Mouse (Mus musculus): ENCODE data around the gene Il17rc.

The Il17rc gene

DNA sequence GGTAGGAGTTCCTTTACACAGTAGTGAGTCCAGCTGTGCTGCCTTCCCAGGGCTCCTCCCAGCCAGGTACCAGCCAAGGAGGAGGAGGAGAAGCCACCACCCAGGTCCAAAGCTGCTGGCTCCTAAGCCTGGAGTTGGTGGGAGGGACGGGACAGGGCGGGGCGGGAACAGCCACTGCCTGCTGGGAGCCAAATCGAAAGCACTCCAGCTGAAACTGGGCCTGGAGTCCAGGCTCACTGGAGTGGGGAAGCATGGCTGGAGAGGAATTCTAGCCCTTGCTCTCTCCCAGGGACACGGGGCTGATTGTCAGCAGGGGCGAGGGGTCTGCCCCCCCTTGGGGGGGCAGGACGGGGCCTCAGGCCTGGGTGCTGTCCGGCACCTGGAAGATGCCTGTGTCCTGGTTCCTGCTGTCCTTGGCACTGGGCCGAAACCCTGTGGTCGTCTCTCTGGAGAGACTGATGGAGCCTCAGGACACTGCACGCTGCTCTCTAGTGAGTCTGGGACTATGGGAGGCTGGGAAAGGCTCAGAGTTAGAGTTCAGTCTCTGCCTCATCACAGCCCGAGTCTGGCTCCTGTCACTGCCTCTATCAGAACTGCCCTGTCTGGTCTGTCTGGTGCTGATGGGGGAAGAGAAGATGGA, at the start of gene Il17rc:
TSS of gene Il17rc (plus strand) at position 131 of the 640 bp plus-strand sequence.
- in situ Hi-C loops (cut with MboI, MseI): no loop called here

DNA sequence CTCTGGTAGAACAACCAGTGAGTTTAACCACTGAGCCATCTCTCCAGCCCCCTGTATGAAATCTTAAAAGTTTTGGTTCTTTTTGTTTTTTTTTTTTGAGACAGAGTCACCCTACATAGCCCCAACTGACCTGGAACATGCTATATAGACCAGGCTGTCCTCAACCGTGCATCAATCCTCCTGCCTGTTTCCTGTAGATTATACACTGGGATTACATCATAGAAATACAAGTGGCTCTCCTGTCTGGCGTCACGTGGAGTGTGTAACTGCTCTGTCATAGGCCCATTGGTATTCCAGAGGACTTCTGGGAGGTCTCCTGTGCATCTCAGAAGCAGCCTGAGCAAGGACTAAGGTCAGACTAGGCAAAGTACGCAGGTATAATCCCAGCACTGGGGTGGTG, 48.2 kb upstream of the Il17rc start:
- in situ Hi-C loops (cut with MboI, MseI): no loop called here

DNA sequence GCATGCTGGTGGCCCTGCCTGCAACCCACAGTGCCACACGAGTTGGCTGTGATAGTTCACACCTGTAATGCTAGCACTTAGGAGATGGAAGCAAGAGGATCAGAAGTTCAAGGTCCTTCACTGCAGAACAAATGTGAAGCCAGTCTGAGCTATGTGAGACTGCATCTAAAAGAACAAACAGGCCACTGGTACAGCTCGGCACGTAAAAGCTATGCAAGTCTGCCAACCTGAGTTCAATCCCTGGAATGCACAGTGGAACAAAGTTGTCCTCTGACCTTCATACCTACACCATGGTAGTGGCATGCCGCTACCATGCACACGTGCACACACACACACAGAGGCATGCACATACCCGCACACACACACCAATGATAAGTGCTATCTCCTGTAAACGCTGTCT, 47.0 kb upstream of the Il17rc start:
- in situ Hi-C loops (cut with MboI, MseI): no loop called here

DNA sequence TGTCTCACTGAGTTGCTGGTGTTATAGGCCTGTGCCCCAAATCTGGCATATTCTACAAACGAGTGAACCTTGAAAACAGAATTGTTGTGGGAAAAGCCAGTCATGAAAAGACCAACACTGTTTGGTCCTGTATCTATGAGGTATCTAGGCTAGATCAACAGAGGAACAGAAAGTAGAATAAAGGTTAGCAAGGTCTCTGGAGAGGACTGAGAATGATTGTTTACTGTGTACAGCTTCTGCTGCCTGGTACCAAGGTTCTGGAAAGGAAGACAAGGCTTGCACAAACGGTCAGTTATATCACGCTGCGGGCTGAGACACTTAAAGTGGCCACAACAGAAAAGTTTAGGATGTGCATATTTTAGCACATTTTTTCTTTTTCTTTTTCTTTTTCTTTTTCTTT, 44.5 kb upstream of the Il17rc start:
- in situ Hi-C loops (cut with MboI, MseI): no loop called here

DNA sequence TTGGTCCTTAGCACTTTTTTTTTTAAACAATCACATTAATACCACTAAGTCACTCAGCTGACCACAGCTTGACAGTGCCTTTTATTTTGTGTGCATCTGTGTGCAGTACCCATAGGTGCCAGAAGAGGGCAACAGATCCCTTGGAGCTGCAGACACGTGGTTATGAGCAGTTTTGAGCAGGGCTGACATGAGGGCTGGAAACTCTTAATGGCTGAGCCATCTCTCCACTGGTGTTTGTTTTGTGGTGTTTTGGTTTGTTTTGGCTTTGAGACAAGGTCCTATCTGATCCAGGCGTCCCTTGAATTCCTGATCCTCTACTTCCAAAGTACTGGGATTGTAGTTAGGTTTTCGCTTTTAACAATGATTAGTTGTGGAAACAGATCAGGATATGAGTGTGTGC, 43.8 kb upstream of the Il17rc start:
- in situ Hi-C loops (cut with MboI, MseI): no loop called here

DNA sequence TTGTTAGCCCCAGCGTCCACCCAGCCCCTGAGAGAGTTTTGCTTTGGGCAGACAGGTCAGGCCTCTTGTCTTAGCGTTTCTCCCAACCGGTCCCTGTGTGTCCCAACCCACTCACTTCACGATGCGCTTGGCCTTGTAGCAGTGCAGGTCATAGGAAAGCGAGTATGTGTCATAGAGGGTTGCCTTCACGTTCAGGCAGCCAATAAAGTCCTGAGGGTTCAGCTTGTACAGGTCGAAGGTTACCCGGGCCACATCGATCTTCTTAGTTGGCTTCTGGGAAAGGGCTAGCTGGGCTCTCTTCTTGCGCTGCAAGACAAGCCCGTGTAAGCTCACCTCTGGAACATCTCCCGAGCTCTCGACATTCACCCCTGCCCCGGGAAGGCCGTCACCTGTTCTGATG, 43.2 kb upstream of the Il17rc start:
- in situ Hi-C loops (cut with MboI, MseI): no loop called here

DNA sequence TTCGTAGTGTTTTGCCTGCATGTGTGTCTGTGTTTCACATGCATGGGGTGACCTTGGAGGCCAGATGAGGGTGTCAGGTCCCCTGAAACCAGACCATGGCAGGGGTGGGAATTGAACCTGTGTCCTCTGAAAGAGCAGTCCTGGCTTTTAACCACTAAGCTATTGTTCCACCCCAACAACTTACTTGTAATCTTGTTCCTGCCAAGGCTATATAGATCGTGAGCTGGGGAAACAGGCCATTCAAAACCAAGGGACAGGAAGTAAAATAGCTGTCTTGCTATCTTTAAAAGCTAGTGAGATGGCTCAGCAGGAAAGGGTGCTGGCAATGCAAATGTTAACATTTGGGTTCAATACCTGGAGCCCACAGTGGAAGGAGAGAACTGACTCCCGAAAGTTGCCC, 41.3 kb upstream of the Il17rc start:
- in situ Hi-C loops (cut with MboI, MseI): no loop called here

DNA sequence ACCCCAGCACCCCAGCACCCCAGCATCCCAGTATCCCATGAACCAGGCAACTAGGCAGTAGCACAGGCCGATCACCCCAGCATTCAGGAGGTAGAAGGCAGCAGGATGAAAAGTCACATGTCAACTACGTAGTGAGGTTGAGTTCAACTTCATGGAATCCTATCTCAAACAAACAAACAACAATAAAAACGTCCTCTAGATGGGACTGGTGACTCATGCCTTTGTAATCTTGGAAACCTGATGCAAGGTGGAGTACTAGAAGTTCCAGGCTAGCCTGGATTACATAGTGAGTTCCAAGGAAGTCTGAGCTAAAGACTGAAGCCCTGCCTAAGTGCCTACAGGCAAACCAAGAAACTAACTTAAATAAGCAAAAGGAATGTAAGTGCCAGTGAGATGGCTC, 40.4 kb upstream of the Il17rc start:
- in situ Hi-C loops (cut with MboI, MseI): no loop called here

DNA sequence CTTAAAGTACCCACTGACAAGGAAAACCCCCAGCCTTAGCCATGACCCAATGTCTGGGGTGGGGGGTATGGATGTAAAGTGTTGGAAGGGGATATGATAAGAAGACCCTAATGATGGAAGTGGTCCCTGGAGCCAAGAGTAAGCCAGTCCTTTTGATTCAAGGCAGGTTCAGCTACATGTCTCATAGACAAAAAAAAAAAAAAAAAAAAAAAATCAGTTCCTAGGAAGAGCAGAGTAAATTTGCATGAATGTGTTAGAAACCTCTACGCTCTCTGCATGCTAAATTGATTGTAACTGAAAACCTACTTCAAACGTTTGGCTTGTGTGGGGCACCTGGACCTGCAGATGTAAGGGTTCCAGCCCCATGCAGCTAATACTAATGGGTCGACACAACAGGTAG, 39.4 kb upstream of the Il17rc start:
- in situ Hi-C loops (cut with MboI, MseI): no loop called here

DNA sequence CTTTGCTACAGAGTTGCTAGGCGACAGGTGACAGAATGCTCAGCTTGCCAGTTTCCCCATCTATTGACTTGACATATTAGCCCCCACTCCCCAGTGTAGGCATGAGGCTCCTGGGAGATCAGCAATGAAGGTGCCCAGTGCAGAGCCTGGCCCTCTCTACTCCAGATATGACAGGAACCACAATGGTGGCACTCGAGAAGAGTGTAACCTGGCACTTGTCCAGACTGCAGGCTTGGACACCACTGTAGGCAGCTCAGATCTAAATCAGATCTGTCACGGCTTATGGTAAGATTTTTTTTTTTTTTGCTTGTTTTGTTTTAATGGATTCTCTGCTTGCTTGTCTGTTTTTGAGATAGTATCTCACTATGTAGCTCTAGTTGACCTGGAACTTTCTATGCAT, 37.6 kb upstream of the Il17rc start:
- in situ Hi-C loops (cut with MboI, MseI): no loop called here

DNA sequence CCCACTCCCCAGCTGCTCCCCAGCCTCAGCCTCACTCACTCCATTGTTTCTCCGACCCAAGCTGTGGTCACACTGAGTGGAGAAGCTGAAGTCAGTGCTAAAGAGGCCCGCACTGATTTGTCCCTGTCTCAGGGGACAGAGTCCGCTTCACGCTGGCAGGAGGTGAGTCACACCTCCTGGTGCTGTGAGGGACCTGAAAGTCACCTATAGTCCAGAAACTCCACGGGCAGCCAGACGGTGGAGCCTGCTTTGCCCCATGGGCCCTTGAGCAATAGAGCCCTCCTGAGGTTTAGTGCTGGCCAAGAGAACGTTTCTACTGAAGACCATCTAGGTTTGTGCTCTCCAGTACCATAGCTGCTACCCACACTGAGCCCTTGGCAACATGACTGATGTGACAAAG, 36.5 kb upstream of the Il17rc start:
- in situ Hi-C loops (cut with MboI, MseI): no loop called here

DNA sequence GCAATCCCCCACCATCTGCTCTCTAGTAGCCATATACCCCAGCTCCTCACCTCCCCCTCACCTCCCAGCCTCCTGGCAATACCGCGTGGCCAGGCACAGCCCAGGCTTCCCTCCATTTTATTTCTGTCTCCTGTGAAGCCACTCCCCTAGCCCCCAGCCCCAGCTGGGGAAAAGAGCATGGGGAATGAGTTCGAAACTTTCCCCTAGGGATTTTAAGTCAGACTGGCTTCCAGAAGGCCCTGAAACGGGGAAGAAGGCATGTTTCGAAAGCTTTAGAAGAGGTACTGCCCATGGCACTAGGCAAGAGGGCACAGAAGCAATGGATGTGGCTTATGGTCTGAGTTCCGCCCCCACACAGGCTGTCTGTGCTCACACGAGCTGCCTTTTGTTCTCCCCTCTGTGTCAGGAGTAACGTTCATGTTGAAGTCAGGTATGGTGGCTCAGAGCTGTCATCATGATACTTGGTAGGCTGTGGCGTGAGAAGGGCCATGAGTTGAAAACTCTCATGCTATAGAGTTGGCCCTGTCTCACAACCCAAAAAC, 35.5 kb upstream of the Il17rc start, which contains the start of gene Cidec:
TSS of gene Cidec (minus strand) at position 97 of the 542 bp plus-strand sequence.
- in situ Hi-C loops (cut with MboI, MseI): no loop called here

DNA sequence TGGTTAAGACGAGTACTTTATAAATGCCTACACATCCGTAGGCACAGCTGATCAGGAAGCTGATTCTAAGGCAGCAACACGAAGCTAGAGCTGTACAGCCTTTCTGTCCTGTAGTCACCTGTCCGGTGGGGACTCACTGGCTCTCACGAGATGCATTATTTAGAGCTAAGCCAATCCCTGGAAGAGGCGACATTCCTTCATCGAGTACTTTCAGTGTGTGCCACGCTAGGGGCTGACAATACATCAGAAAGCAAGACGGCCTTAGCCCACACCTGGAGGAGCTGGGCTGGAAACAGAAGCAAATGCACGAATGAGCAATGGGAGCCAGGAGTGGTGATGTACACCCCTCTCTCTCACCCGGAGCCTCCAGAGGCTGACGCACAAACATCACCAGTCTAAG, 34.1 kb upstream of the Il17rc start:
- in situ Hi-C loops (cut with MboI, MseI): no loop called here

DNA sequence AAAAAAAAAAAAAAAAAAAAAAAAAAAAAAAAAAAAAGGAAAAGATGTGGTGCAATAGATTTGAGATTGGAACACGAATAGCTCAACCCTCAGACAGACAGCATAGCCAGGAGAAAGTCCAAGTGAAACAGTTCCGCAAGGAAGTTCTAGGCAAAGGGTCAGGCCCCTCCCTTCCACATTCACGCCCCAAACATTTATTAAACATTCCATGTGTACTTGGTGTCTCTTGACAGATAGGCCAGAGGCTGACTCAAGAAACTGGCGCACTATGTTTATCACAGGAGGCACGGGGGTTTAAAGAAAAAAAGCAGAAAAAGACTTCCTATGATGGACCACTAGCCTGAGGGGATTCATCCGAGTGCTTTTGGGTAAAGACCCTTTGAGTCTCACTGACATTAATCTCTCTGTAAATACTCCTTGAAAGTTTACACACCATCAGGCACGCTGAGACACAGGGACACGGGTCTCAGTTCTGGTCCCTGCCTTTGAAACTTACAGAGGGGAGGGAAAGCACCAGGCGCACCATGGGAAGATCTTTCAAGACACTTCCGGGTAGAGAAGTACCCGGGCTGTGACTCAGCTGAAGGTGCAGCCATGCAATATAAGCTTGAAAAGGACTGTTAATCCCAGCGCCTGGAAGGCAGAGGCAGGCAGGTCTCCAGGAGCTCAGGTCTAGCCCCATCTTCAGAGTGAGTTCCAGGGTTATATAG, 32.4 kb upstream of the Il17rc start:
- in situ Hi-C loops (cut with MboI, MseI): no loop called here

DNA sequence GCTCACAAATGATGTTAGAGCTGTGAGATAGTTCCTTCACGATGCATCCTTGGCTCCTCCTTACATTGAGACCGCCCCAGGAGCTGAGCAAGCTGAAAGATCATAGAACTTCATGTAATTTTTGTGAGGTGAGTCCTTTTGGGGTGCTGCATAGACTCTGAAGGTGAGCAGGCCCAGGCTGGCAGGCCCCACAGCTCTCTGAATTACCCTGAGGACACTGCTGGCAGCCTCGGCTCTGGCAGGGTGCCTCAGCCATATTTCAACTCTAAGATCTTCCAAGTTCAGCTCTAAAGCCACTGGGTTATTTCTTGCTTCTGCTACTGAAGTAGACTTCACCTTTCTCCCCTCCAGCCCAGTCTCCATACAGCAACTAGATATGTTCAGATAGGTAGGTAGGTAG, 30.5 kb upstream of the Il17rc start:
- in situ Hi-C loops (cut with MboI, MseI): no loop called here

DNA sequence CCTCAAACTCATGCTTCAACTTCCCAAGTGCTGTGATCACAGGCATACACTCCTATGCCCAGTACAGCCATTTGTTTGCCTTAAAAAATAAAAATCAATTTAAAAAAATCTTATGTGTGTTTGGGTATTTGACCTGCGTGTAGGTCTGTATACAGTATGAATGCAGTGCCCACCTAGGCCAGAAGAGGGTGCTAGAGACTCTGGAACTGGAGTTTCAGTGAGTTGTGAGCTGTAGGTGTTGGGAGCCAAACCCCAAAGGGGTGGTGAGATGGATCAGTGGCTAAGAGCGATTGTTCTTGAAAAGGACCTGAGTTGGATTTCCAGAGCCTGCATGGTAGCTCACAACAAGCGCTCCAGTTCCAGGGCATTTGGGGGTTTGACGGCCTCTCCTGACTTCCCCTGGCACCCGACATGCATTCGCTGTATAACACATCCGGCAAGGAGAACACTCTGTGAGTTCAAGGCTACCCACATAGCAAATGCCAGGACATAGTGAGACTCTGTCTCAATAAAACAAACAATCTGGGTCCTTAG, 30.0 kb upstream of the Il17rc start:
- in situ Hi-C loops (cut with MboI, MseI): no loop called here

DNA sequence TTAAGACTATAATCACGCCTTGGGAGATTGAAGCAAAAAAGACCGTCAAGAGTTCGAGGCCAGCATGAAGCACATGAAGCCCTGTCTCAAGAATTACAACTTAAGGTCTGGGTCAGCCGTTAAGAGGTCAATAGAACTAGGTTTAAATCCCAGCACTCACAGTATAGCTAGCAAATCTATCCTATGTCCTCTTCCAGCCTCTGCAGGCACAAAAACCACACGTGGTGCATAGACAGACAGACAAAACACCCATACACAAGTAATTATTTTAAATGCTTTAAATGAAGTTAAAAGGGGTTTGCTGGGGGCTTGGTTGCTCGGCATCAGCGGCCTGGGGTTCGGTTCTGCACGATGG, 29.2 kb upstream of the Il17rc start:
- in situ Hi-C loops (cut with MboI, MseI): no loop called here

DNA sequence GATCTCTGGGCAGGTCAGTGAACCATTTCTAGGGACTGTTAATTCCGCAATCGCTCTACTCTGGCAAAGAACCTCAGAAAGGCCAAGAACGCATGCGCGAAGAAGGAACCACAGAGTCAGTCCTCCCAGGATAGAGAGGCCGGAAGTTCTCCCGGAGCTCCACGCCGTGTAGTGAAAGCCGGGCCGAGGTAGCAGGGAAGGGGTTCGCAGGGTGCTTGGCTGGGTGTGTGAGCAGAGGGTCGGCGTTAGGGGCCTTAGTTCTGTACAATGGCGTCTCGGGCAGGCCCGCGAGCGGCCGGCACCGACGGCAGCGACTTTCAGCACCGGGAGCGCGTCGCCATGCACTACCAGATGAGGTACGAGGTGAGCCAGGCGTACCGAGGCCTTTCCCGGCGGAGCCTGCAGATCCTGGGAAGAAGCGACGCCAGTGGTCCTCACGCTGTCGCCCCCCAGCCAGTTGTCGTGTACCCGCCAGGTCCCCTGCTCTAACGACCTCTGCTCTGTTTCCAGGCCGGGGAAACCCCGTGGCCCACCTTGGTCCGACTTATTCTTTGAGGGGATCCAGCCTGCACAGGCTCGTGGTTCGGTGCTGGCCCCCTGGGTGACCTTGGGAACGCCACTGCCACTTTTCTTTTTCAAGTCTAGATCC, 28.7 kb upstream of the Il17rc start, which contains the start of gene Jagn1:
TSS of gene Jagn1 (plus strand) at position 128 of the 649 bp plus-strand sequence.
- in situ Hi-C loops (cut with MboI, MseI): no loop called here

DNA sequence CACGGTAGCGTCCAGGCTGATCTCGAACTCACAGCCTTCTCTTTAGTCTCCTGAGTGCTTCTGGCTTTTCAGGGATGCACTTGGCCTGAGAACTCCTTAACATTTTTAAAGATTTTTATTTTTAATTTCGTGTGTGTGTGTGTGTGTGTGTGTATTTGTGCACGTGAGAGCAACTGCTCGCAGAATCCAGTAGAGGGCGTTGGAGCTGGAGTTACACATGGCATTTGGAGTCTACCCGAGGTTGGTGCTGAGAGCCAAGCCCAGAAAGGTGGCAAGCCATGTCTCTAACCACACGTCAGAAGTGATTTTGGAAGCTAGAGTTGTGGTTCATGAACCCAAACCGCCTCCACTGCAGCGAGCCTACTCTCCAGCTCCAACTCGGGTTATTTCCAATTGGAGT, 28.1 kb upstream of the Il17rc start:
- in situ Hi-C loops (cut with MboI, MseI): no loop called here

DNA sequence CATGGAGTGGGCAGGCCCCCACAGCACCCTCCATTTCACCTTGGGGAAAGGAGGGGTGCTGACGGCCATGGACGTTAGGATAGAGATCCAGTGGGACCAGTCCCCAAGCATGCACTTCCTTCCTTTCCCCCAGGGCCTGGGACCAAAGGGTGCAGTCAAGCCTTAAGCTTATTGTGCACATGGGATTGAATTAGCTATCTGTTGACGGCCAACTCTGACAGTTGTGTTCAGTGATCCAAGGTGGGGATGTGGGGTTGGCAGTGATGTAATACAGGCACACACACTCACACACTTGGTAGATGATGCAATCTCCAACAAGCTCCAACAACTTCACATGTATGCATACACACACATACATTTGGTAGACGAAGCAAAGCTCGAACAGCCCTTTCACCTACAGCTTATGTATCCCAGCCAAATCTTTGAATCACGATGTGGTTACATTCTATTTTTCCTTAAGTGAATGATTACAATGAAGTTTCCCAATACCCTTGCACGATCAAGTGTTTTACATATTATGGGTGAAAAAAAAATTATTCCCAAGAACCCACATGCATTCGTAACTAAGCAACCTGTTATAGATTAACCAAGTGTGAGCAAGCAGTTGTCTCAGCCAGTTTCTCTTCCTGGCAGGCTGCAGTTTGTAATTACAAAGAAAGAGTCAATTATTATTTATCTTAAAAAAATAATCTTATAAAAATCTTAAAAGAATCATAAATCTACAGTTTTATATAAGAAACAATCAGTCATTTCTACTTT, 26.8 kb upstream of the Il17rc start:
- in situ Hi-C loops (cut with MboI, MseI): no loop called here

DNA sequence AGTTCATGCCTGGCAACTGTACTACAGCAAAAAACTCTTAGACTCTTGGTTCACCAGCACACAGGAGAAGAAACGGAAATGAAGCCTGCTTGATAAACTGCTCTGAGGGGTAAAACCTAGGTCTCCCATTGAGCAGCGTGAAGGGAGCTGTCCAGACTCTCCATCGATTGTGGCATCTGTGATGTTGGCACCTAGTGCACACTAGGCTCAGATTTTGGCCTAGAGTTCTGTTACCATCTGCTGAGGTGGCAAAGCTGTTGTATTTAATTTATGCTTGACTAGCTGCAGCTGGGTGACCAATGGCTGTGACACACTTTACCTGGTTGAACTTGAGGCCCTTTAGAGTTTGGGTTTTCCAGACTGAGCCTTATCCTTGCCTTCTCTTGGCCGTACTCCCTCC, 23.6 kb upstream of the Il17rc start:
- in situ Hi-C loops (cut with MboI, MseI): loop anchor here (5.0 kb wide), 1 partner anchor 45 kb away; no protein-coding TSS in a partner anchor

DNA sequence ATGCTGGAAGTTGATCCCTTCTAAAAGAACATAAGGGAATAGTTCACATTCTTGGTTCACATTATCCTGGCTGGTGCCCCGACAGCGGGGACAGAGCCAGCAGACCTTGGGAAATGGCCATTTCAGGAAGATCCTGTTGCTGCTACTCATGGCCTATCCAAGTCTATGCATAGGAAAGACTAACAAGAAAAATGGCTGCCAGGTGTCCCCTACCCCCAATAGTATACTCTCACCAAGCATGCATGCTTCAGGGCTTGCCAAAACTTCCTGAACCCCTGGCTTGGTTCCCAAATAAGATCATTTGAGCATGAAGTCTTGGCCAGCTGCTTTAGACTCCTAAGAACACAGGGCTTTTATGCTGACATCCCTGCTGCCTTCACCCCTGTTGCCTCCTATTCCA, 19.4 kb upstream of the Il17rc start:
- in situ Hi-C loops (cut with MboI, MseI): no loop called here
